Mouse (Mus musculus): Measurements from ENCODE around the gene Pgm2.

The Pgm2 gene

GRCm38 (mm10) chr5:64075506-64075905, 17.2 kb upstream of the Pgm2 start:
- DNase-seq (ENCODE audit: low spot score) = peak; percentile 52

- no peak for DNase-seq (ENCODE audit: low spot score)
Measured at GRCm38 (mm10) chr5:64077353-64077752, 15.4 kb upstream of the Pgm2 start.

GRCm38 (mm10) chr5:64078740-64079461, 13.8 kb upstream of the Pgm2 start:
- no peak for DNase-seq (ENCODE audit: low spot score)

- DNase-seq (ENCODE audit: low spot score) = no peak
Measured at GRCm38 (mm10) chr5:64079462-64079817, 13.3 kb upstream of the Pgm2 start.

- no peak for DNase-seq (ENCODE audit: low spot score)
Measured at GRCm38 (mm10) chr5:64083447-64084359, 9.0 kb upstream of the Pgm2 start.

GRCm38 (mm10) chr5:64085405-64085804, 7.3 kb upstream of the Pgm2 start:
- no peak for DNase-seq (ENCODE audit: low spot score)

GRCm38 (mm10) chr5:64088740-64089139, 4.0 kb upstream of the Pgm2 start:
- no peak for DNase-seq (ENCODE audit: low spot score)

- DNase-seq (ENCODE audit: low spot score) = peak; percentile 46
Measured at GRCm38 (mm10) chr5:64093349-64093871, 660 bp downstream of the Pgm2 start.

- no peak for DNase-seq (ENCODE audit: low spot score)
Measured at GRCm38 (mm10) chr5:64095342-64095993, 2.7 kb downstream of the Pgm2 start.

- DNase-seq (ENCODE audit: low spot score) = no peak
Measured at GRCm38 (mm10) chr5:64101993-64102716, 9.4 kb downstream of the Pgm2 start.

GRCm38 (mm10) chr5:64102717-64103075, 9.9 kb downstream of the Pgm2 start:
- no peak for DNase-seq (ENCODE audit: low spot score)

- DNase-seq (ENCODE audit: low spot score) = no peak
Measured at GRCm38 (mm10) chr5:64107596-64108289, 15.0 kb downstream of the Pgm2 start.

GRCm38 (mm10) chr5:64109217-64109616, 16.5 kb downstream of the Pgm2 start:
- no peak for DNase-seq (ENCODE audit: low spot score)

- no peak for DNase-seq (ENCODE audit: low spot score)
Measured at GRCm38 (mm10) chr5:64112360-64112759, 19.6 kb downstream of the Pgm2 start.

- DNase-seq (ENCODE audit: low spot score) = no peak
Measured at GRCm38 (mm10) chr5:64114210-64114609, 21.5 kb downstream of the Pgm2 start.

GRCm38 (mm10) chr5:64117191-64117590, 24.4 kb downstream of the Pgm2 start:
- no peak for DNase-seq (ENCODE audit: low spot score)

GRCm38 (mm10) chr5:64125783-64126182, 33.0 kb downstream of the Pgm2 start:
- DNase-seq (ENCODE audit: low spot score) = no peak

GRCm38 (mm10) chr5:64131550-64131949, 38.8 kb downstream of the Pgm2 start:
- no peak for DNase-seq (ENCODE audit: low spot score)

GRCm38 (mm10) chr5:64133901-64134300, 41.2 kb downstream of the Pgm2 start:
- no peak for DNase-seq (ENCODE audit: low spot score)

GRCm38 (mm10) chr5:64136325-64136724, 43.6 kb downstream of the Pgm2 start:
- DNase-seq (ENCODE audit: low spot score) = no peak

GRCm38 (mm10) chr5:64140202-64140601, 47.5 kb downstream of the Pgm2 start:
- DNase-seq (ENCODE audit: low spot score) = no peak
